Mouse (Mus musculus): ENCODE measurements around the gene Stat5b.

Stat5b gene

DNA sequence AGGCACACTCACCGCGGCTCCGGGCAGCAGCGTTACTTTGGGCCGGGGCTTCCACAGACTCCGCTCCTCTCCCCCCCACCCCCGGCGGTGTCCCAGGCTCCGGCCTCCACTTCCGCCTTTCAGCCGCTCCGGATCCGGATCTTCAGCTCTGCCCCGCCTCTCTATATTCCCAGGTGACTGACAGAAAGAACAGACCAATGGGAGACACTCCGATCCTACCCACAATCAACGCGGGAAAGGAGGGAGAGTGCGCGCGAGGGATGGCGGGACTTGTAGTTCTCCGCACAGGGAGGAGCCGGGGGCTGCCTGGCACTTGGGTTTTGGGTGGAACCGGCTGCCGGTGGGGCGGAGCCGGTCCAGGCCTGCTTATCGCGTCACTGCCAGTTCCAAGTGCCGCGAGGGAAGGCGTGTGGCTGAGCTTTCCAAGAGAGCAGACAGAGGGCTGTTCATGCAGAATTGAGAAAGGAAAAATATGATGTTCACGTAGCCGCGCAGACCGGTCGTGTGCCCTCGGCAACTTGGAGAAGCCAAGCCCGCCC lies 112.4 kb downstream of the Stat5b start, which contains the start of gene Rab5c:
Rab5c (minus strand) TSS at position 150 of the 539 bp plus-strand sequence.
- peak; percentile 96 to 99 for DNase-seq (ENCODE audit: low read depth in 1 of 2, low spot score in 2 of 2)

- DNase-seq (ENCODE audit: low read depth in 1 of 2, low spot score in 2 of 2): no peak
These were observed 113.3 kb downstream of the Stat5b start for GRCm38 (mm10) chr11:100737105-100737733.

GRCm38 (mm10) chr11:100736746-100737080 lies 113.8 kb downstream of the Stat5b start:
- no peak for DNase-seq (ENCODE audit: low read depth in 1 of 2, low spot score in 2 of 2)

DNA sequence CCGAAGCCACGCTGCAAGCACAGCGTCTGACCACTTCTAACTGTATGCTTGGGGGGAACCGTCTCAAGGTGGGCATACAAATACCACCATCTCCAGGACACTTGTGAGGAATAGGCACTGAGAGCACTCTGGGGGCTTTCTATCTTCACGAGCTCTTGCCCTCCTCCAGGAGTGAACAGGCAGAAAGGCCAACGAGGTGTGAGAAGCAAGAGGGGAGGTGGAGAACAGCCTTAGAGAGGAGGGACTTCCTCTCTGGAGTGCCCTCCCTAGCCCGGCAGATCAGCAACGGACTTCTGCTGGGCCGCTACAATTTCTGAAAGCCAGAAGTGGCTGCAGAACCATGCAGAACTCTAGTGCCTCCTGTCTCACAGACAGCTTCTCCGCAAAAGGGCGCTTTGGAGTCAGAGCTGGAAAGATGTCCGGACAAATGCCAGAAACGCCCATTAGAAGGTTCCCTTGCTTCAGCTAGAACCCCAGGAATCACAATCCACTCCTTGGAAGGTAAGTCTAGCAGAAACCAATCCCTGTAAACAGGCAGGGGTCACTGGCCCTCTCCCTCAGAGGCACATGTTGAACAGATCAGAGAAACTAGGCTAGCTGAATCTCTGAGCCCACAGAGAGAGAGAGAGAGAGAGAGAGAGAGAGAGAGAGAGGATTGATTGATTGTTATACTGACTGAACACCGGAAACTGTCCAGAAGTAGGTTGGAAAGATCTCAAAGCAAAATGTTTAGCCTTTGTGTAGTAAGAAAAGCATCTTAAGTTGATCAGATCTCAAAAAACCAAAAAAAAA lies 114.4 kb downstream of the Stat5b start:
- no peak for DNase-seq (ENCODE audit: low read depth in 1 of 2, low spot score in 2 of 2)

GRCm38 (mm10) chr11:100735134-100735865 lies 115.2 kb downstream of the Stat5b start:
- no peak for DNase-seq (ENCODE audit: low read depth in 1 of 2, low spot score in 2 of 2)

Data from monocyte, adult 2 months (primary cell).